ENCODE assay signal across 14 mouse cellular contexts in the genomic region with DNA sequence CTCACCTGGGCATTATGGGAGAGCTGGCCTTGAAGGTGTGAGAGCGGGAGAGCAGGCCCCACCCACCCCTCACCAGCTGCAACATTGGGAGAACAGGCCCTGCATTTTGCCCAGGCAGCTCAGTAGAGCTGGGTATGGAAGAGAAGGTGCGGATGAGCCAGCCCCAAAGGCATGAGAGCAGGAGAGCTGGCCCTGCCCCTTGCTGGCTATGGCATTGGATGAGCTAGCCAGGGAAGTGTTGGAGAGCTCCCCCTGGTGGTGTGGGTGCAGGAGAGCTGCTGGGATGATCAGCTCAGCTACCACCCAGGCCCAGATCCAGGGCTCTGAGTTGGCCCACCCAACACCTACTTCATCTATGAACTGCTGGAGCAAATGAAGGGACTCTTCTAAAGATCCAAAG. TPM values are rescaled to one million over a fixed set of nuclear protein-coding genes. Genes with fewer than 3 reads are reported as not detected.
DNase-seq lines count a peak whose midpoint lies in the region; ATAC-seq and TF ChIP-seq lines count a peak whose summit lies in the region.
"Had no signal": no experiment of that assay in that cellular context is flagged by ENCODE, and none has a peak within 500 bp of the region (broad histone marks: within the 10 kb centered on the region; RNA-seq: fewer than 3 reads in every experiment).

No protein-coding gene starts in this region.

- ATAC-seq in CD4-positive, CD25-positive, alpha-beta regulatory T cell, adult 4 months, result no peak

- peak; percentile 66 for TF ChIP-seq CTCF in layer of hippocampus, adult 2 months (conservative IDR thresholded peaks at IDR 0.05)

- no peak overlapping the region for H3K4me3 ChIP-seq in layer of hippocampus, adult 2 months
- H3K4me3 ChIP-seq: erythroblast, embryonic 14.5 days; hindbrain, embryonic 12.5 days; midbrain, embryonic 12.5 days; neural tube, embryonic 12.5 days had no signal

- peak; percentile 9 for DNase-seq in CD4-positive, CD25-positive, alpha-beta regulatory T cell, adult 2 months (ENCODE audit: low read depth, low spot score)
- peak in 1 of 2 experiments; percentile 16 for DNase-seq in layer of hippocampus, adult 2 months (ENCODE audit: low spot score in 2 of 2)
- DNase-seq in layer of hippocampus, adult 11-12 months (ENCODE audit: low spot score), result no peak
- peak; percentile 12 for DNase-seq in thymus, postnatal 25 days
- no peak for DNase-seq in thymus, postnatal 0 days (ENCODE audit: low spot score)
- no peak for DNase-seq in spleen, adult 18-20 months
- no peak for DNase-seq in layer of hippocampus, adult 9-11 months
- DNase-seq: embryo, embryonic 11 days; kidney, adult 8-10 months had no signal

- H3K27ac ChIP-seq in layer of hippocampus, adult 2 months, result no peak overlapping the region
- H3K27ac ChIP-seq: hindbrain, embryonic 12.5 days; midbrain, embryonic 12.5 days; neural tube, embryonic 12.5 days had no signal

RNA-seq across cellular contexts. Expression of gene 1500009L16Rik, which starts 34.5 kb away (rescaled TPM):
- polyA plus RNA-seq in CD4-positive, CD25-positive, alpha-beta regulatory T cell, adult 4 months (2017; shearing (Covaris generic)), result 1 to 10 TPM; 1.9 to 7.4 TPM
- total RNA-seq in layer of hippocampus, adult 2 months (2021), result 10 to 100 TPM; 14.5 to 15.8 TPM
- polyA plus RNA-seq in thymus, postnatal 0 days (2015; fragmentation: Nextera tagmentation; extraction: Ambion mirVana), result 72.5 and 75.0 TPM in 2 replicates
- polyA plus RNA-seq: erythroblast, embryonic 14.5 days had no signal

RNA-seq across cellular contexts. Expression of gene Appl2, which starts 39.7 kb away (rescaled TPM):
- 1 to 10 TPM; 4.0 to 7.8 TPM for polyA plus RNA-seq in CD4-positive, CD25-positive, alpha-beta regulatory T cell, adult 4 months (2017; shearing (Covaris generic))
- total RNA-seq in layer of hippocampus, adult 2 months (2021), result 10 to 100 TPM; 81.1 to 95.5 TPM
- 7.5 and 9.3 TPM in 2 replicates for polyA plus RNA-seq in thymus, postnatal 0 days (2015; fragmentation: Nextera tagmentation; extraction: Ambion mirVana)

Comparison
In these comparisons a context has a peak if more than half of its experiments do, and no peak if none do; other contexts are left out.
1. DNase-seq: peak in CD4-positive, CD25-positive, alpha-beta regulatory T cell, adult 2 months (single experiment) and thymus, postnatal 25 days (single experiment); none in layer of hippocampus, adult 11-12 months (single experiment), thymus, postnatal 0 days (single experiment), spleen, adult 18-20 months (0 of 2) and layer of hippocampus, adult 9-11 months (single experiment).